Mouse (Mus musculus): Measurements from ENCODE around the gene Prune1.

GRCm38 (mm10) chr3:95264724-95265123 lies 17.2 kb downstream of the Prune1 start:
- TF ChIP-seq CTCF (IDR thresholded peaks at IDR 0.05; ENCODE audit: low read depth) (no peak), EP300 (optimal IDR thresholded peaks at IDR 0.05) (no peak)
